Mouse (Mus musculus) erythroblast, embryonic 14.5 days (primary cell): ENCODE data around the gene Prkce. TPM values are rescaled to one million over a fixed set of nuclear protein-coding genes. Genes with fewer than 3 reads are reported as not detected.

Experiments used
- H3K27me3 ChIP-seq: 2 replicates; pipeline ENCODE4 v1.6.1; 2012; ENCODE audit warnings: inconsistent platforms; ENCODE audit not compliant: control insufficient read depth
- H3K36me3 ChIP-seq: 2 replicates; pipeline ENCODE4 v1.6.1; 2012; ENCODE audit warnings: mild to moderate bottlenecking, inconsistent platforms; ENCODE audit not compliant: control insufficient read depth
- H3K4me1 ChIP-seq: 2 replicates; pipeline ENCODE4 v1.6.1; 2012; ENCODE audit warnings: inconsistent platforms; ENCODE audit not compliant: control insufficient read depth
- H3K4me3 ChIP-seq: replicated peaks from 2 replicates; pipeline ENCODE3; 2012; ENCODE audit warnings: moderate library complexity, mild to moderate bottlenecking, inconsistent platforms
- H3K9me3 ChIP-seq: 2 replicates; pipeline ENCODE4 v1.6.1; 2012; ENCODE audit warnings: low read length, inconsistent platforms, mixed read lengths; ENCODE audit not compliant: control insufficient read depth
- GATA1 ChIP-seq: IDR thresholded peaks from 2 replicates; pipeline ENCODE4 v1.6.1; 2012; ENCODE audit warnings: low read length, inconsistent platforms, mixed read lengths
- TAL1 ChIP-seq: IDR thresholded peaks from 3 replicates; pipeline ENCODE4 v1.6.1; 2012; ENCODE audit warnings: low read length, inconsistent platforms, mixed read lengths
- polyA plus RNA-seq: library from polyadenylated mRNA; stranded (reverse); fragments of >175 nt; gene quantifications from 2 replicates; pipeline ENCODE4 v1.2.3, GENCODE M21; 2012

Prkce gene
- polyA plus RNA-seq, 1 experiment: 0.04 TPM

GRCm38 (mm10) chr17:86208821-86209186, 41.2 kb downstream of the Prkce start:
- no peak overlapping the region for H3K4me3 ChIP-seq
- TF ChIP-seq TAL1: no peak
- TF ChIP-seq GATA1: no peak
- H3K36me3 ChIP-seq: no peaks in the 10 kb centered on the region
- no peaks in the 10 kb centered on the region for H3K27me3 ChIP-seq
- peaks cover 4% of the 10 kb centered on the region for H3K4me1 ChIP-seq
- no peaks in the 10 kb centered on the region for H3K9me3 ChIP-seq

- Histone ChIP-seq H3K36me3 (no peaks in the 10 kb centered on the region), H3K9me3 (no peaks in the 10 kb centered on the region), H3K4me3 (no peak overlapping the region), H3K4me1 (peaks cover 4% of the 10 kb centered on the region), H3K27me3 (no peaks in the 10 kb centered on the region)
- TF ChIP-seq GATA1 (no peak), TAL1 (no peak)
Observed at GRCm38 (mm10) chr17:86209680-86210251, 42.2 kb downstream of the Prkce start.

GRCm38 (mm10) chr17:86212204-86212603, 44.6 kb downstream of the Prkce start:
- peaks cover 4% of the 10 kb centered on the region for H3K4me1 ChIP-seq
- H3K27me3 ChIP-seq: no peaks in the 10 kb centered on the region
- TF ChIP-seq GATA1 (no peak), TAL1 (no peak)
- H3K36me3 ChIP-seq: no peaks in the 10 kb centered on the region
- H3K4me3 ChIP-seq: no peak overlapping the region
- no peaks in the 10 kb centered on the region for H3K9me3 ChIP-seq

- TF ChIP-seq GATA1 (no peak), TAL1 (no peak)
- Histone ChIP-seq H3K9me3 (no peaks in the 10 kb centered on the region), H3K4me3 (no peak overlapping the region), H3K4me1 (no peaks in the 10 kb centered on the region), H3K36me3 (no peaks in the 10 kb centered on the region), H3K27me3 (no peaks in the 10 kb centered on the region)
Observed at GRCm38 (mm10) chr17:86214285-86214684, 46.7 kb downstream of the Prkce start.

GRCm38 (mm10) chr17:86214741-86215140, 47.2 kb downstream of the Prkce start:
- no peak for TF ChIP-seq TAL1
- TF ChIP-seq GATA1: no peak
- Histone ChIP-seq H3K27me3 (no peaks in the 10 kb centered on the region), H3K9me3 (no peaks in the 10 kb centered on the region), H3K4me3 (no peak overlapping the region), H3K4me1 (no peaks in the 10 kb centered on the region), H3K36me3 (no peaks in the 10 kb centered on the region)

GRCm38 (mm10) chr17:86215771-86216170, 48.2 kb downstream of the Prkce start:
- TF ChIP-seq GATA1: no peak
- TF ChIP-seq TAL1: no peak
- Histone ChIP-seq H3K9me3 (no peaks in the 10 kb centered on the region), H3K27me3 (no peaks in the 10 kb centered on the region), H3K4me1 (no peaks in the 10 kb centered on the region), H3K4me3 (no peak overlapping the region), H3K36me3 (no peaks in the 10 kb centered on the region)

DNA sequence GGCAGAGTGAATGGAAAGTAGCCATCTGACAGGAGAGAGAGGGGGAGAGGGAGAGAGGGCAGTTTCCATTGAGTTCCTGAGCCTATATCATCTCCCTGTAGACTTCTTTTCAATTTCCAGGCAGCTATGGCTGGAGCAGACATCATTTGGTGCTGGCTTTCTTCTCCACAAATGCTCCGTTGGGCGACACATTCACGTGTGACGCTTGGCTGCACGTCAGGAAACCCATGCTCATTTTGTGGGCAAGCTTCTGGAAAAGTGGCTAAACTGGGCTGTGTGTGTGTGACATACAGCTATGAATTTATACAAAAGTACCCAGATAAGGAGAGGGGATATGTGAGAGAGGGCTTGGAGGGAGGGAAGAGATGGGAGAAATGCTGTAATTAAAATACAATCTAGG, 49.9 kb downstream of the Prkce start:
- no peaks in the 10 kb centered on the region for H3K9me3 ChIP-seq
- H3K36me3 ChIP-seq: no peaks in the 10 kb centered on the region
- no peak overlapping the region for H3K4me3 ChIP-seq
- TF ChIP-seq GATA1 (no peak), TAL1 (no peak)
- no peaks in the 10 kb centered on the region for H3K27me3 ChIP-seq
- no peaks in the 10 kb centered on the region for H3K4me1 ChIP-seq

DNA sequence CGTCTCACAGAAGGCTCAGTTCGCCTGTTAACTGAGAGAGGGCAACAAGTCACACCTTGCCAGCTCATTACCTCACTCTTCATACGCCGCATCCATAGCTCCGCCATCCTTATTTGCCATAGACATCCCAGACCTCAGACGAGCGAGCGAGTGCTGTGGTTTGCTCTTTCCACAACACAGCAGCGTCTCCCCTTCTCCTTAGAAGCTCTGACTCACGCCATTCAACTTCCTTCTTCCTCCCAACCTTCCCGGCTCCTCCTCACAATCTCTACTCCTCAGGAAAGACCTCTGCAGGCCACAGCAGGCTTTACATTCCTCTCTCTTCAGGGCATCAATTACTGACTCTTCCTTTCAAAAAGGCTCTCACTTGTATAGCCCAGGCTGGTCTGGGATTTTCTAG, 51.0 kb downstream of the Prkce start:
- no peak for TF ChIP-seq GATA1
- TF ChIP-seq TAL1: no peak
- no peak overlapping the region for H3K4me3 ChIP-seq
- no peaks in the 10 kb centered on the region for H3K9me3 ChIP-seq
- no peaks in the 10 kb centered on the region for H3K4me1 ChIP-seq
- H3K27me3 ChIP-seq: no peaks in the 10 kb centered on the region
- no peaks in the 10 kb centered on the region for H3K36me3 ChIP-seq

DNA sequence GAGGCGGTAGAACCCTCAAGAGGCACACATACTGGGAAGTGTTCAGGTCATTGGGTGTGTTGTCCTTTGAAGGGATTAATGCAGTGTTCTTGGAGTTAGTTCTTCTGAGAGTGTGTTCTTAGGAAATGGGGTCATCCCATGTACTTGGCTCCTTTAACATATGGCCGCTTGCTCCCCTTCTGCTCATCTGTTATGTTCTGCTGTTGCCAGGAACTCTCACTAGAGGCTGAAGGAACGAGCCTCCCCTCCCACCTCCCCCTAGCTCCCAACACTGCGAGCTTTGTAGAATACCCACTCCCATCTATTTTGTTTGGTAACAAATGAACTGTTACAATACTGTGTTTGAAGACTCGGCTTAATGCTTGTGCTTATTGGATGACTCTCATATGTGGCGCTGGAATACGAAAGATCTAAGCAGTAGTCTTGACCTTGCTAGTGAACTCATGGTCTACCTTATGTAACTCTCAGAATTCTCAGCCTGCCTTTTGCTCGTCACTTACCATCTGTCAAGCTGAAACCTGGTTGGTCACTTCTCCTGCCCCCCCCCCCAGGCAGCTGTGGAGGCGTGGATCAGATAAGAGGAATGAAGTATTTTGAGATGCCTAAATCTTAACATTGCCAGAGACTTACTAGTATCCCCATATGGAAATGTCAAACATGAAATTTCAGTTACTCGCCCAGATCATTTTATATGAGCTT, 58.1 kb downstream of the Prkce start:
- H3K9me3 ChIP-seq: no peaks in the 10 kb centered on the region
- TF ChIP-seq GATA1 (no peak), TAL1 (no peak)

DNA sequence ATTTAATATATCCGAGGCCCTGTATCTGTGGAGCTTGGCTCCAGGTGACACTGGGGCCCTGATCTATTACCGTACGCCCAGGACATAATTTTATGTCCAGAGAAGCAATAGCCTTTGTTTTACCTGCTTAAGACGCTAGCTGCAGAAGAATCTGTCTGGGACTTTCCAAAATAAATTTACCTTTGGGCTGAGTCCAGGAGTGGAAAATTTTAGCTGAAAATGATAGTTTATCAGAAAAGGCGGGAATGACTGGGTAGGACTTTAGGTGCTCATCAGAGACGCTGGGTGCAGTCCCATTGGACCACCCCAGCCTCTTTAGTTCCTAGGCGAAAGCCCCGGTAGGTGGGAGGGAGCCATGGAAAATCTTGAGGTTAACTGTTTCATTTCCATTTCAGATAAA, 58.6 kb downstream of the Prkce start:
- TF ChIP-seq GATA1 (no peak), TAL1 (no peak)
- Histone ChIP-seq H3K36me3 (no peaks in the 10 kb centered on the region), H3K9me3 (no peaks in the 10 kb centered on the region), H3K4me1 (no peaks in the 10 kb centered on the region), H3K27me3 (no peaks in the 10 kb centered on the region), H3K4me3 (no peak overlapping the region)

More for the DNA sequence above, 58.1 kb downstream of the Prkce start:
- Histone ChIP-seq H3K36me3 (no peaks in the 10 kb centered on the region), H3K4me1 (no peaks in the 10 kb centered on the region), H3K27me3 (no peaks in the 10 kb centered on the region), H3K4me3 (no peak overlapping the region)
